Mouse (Mus musculus): Measurements from ENCODE around the gene Cts6. TPM values are rescaled to one million over a fixed set of nuclear protein-coding genes. Genes with fewer than 3 reads are reported as not detected.

Gene Cts6
- not detected for polyA plus RNA-seq (2015; fragmentation: Illumina TruSeq; extraction: RNeasy Lipid Tissue Mini Kit (QIAGEN cat#74804); ENCODE audit: low read depth, low replicate concordance)

DNA sequence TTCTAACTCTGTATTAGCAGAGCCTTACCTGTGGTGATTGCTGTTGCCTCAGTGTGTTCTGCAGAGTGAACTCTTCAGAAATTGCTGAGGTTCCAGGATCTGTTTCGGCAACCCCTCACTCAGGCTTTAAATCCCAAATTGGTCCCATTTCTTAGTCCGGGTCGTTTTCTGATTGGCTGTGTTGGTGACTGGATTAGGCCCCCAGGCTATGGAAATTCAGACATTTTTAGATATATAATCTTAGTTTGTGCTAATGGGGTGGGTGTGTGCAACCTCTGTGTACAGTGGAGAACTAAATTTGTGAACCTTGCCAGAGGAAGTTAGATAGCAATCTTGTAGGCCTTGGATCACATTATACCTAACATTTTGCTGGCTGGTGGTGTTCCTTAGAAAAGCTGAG, at the start of gene Cts6:
Gene Cts6, minus strand, starts transcription at position 101 of the 400 bp plus-strand sequence.

DNA sequence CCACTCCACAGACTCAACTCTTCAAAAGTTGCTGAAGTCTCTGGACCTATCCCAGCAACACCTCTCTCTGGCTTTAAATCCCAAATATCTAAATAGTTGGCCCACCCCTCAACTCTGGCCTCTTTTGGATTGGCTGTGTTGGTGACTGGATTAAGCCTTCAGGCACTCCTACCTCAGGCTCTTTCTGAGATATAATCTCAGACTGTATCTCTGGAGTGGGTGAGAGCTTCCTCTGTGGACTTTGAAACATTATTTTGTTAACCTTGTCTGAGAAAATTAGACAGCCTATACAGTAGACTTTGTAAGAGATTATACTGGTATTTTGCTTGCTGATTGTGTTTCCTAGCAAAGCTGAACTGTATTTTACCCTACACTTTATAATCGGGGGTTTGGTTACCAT, 39.1 kb downstream of the Cts6 start, which contains the start of gene Ctsr:
Gene Ctsr, minus strand, starts transcription at position 101 of the 400 bp plus-strand sequence.

Other genes starting within 250 kb of the Cts6 start
- not detected for gene Ctsj, start 197.5 kb downstream of the Cts6 start, polyA plus RNA-seq (2015; fragmentation: Illumina TruSeq; extraction: RNeasy Lipid Tissue Mini Kit (QIAGEN cat#74804); ENCODE audit: low read depth, low replicate concordance)
- gene Ctsq, start 162.8 kb downstream of the Cts6 start, polyA plus RNA-seq (2015; fragmentation: Illumina TruSeq; extraction: RNeasy Lipid Tissue Mini Kit (QIAGEN cat#74804); ENCODE audit: low read depth, low replicate concordance): not detected
- not detected for gene Ctsr, start 39.2 kb downstream of the Cts6 start, polyA plus RNA-seq (2015; fragmentation: Illumina TruSeq; extraction: RNeasy Lipid Tissue Mini Kit (QIAGEN cat#74804); ENCODE audit: low read depth, low replicate concordance)
- gene Cts8, start 51.9 kb upstream of the Cts6 start, polyA plus RNA-seq (2015; fragmentation: Illumina TruSeq; extraction: RNeasy Lipid Tissue Mini Kit (QIAGEN cat#74804); ENCODE audit: low read depth, low replicate concordance): not detected
- gene Gm49398, start 85.4 kb upstream of the Cts6 start, polyA plus RNA-seq (2015; fragmentation: Illumina TruSeq; extraction: RNeasy Lipid Tissue Mini Kit (QIAGEN cat#74804); ENCODE audit: low read depth, low replicate concordance): not detected
- not detected for gene Cts7, start 154.8 kb upstream of the Cts6 start, polyA plus RNA-seq (2015; fragmentation: Illumina TruSeq; extraction: RNeasy Lipid Tissue Mini Kit (QIAGEN cat#74804); ENCODE audit: low read depth, low replicate concordance)

Measured in brain, adult 10 weeks (tissue).